Mouse (Mus musculus) heart, postnatal 25 days (tissue): ENCODE data around the gene Tns1. TPM values are rescaled to one million over a fixed set of nuclear protein-coding genes. Genes with fewer than 3 reads are reported as not detected.

Source experiments
- DNase-seq: peaks from one replicate; pipeline ENCODE4 v3.0.0; 2022; ENCODE audit warnings: low spot score
- intact Hi-C: fragments of 180-260 bp; cut with DNase I; formaldehyde crosslinking; loops from one replicate; pipeline ENCODE4 v1.15.1; 2025
- total RNA-seq, 2 experiments: library from RNA; stranded (reverse); gene quantifications; 2 replicates each; pipeline ENCODE4 v1.2.3; 2021

The Tns1 gene
- total RNA-seq, 2 experiments from 2014 or later = 679 to 701 TPM

GRCm38 (mm10) chr1:74001449-74001820 is 122.8 kb downstream of the Tns1 start:
- intact Hi-C loops = loop anchor here (2.0 kb wide), 1 partner anchor 29 kb away; no protein-coding TSS in a partner anchor
- peak; percentile 64 for DNase-seq

GRCm38 (mm10) chr1:74000810-74001448 is 123.3 kb downstream of the Tns1 start:
- no peak for DNase-seq
- intact Hi-C loops = loop anchor here (2.0 kb wide), 1 partner anchor 30 kb away; no protein-coding TSS in a partner anchor

- intact Hi-C loops = loop anchor here (2.0 kb wide), 1 partner anchor 31 kb away; no protein-coding TSS in a partner anchor
- peak; percentile 62 for DNase-seq
Observed at GRCm38 (mm10) chr1:74000191-74000651, 124.0 kb downstream of the Tns1 start.

GRCm38 (mm10) chr1:73999533-73999932 is 124.7 kb downstream of the Tns1 start:
- intact Hi-C loops = loop anchor here (2.0 kb wide), 1 partner anchor 75 kb away; no protein-coding TSS in a partner anchor
- no peak for DNase-seq

GRCm38 (mm10) chr1:73998925-73999375 is 125.3 kb downstream of the Tns1 start:
- no peak for DNase-seq

GRCm38 (mm10) chr1:73998131-73998865 is 126.0 kb downstream of the Tns1 start:
- DNase-seq = peak; percentile 74
- intact Hi-C loops = loop anchor here (2.0 kb wide), 1 partner anchor 77 kb away; no protein-coding TSS in a partner anchor

More at GRCm38 (mm10) chr1:73998925-73999375, 125.3 kb downstream of the Tns1 start:
- intact Hi-C loops = loop anchor here (2.0 kb wide), 1 partner anchor 76 kb away; no protein-coding TSS in a partner anchor

- intact Hi-C loops = loop anchor here (2.0 kb wide), 1 partner anchor 127 kb away; the partner anchor contains the start of genes Rufy4 and Tns1
- DNase-seq = no peak
Observed at GRCm38 (mm10) chr1:73997341-73997740, 126.9 kb downstream of the Tns1 start.

GRCm38 (mm10) chr1:73996650-73997049 is 127.6 kb downstream of the Tns1 start:
- intact Hi-C loops = loop anchor here (2.0 kb wide), 1 partner anchor 128 kb away; the partner anchor contains the start of genes Rufy4 and Tns1
- DNase-seq = no peak

GRCm38 (mm10) chr1:73996209-73996608 is 128.0 kb downstream of the Tns1 start:
- DNase-seq = no peak
- intact Hi-C loops = loop anchor here (2.0 kb wide), 1 partner anchor 129 kb away; the partner anchor contains the start of genes Rufy4 and Tns1

GRCm38 (mm10) chr1:73995063-73995810 is 129.0 kb downstream of the Tns1 start:
- no peak for DNase-seq
- intact Hi-C loops = no loop called here

- intact Hi-C loops = no loop called here
- DNase-seq = no peak
Observed at GRCm38 (mm10) chr1:73993901-73994426, 130.3 kb downstream of the Tns1 start.

- intact Hi-C loops = no loop called here
- DNase-seq = no peak
Observed at GRCm38 (mm10) chr1:73993279-73993678, 131.0 kb downstream of the Tns1 start.

GRCm38 (mm10) chr1:73992201-73992938 is 131.9 kb downstream of the Tns1 start:
- DNase-seq = no peak
- intact Hi-C loops = no loop called here

GRCm38 (mm10) chr1:73991226-73991625 is 133.0 kb downstream of the Tns1 start:
- no peak for DNase-seq

GRCm38 (mm10) chr1:73990024-73990423 is 134.2 kb downstream of the Tns1 start:
- no peak for DNase-seq
- intact Hi-C loops = no loop called here

More at GRCm38 (mm10) chr1:73991226-73991625, 133.0 kb downstream of the Tns1 start:
- intact Hi-C loops = no loop called here

GRCm38 (mm10) chr1:73987705-73988201 is 136.5 kb downstream of the Tns1 start:
- DNase-seq = peak; percentile 79
- intact Hi-C loops = loop anchor here (1.0 to 2.0 kb wide), 2 partner anchors 42 to 89 kb away; no protein-coding TSS in a partner anchor

- DNase-seq = no peak
Observed at GRCm38 (mm10) chr1:73986268-73987045, 137.8 kb downstream of the Tns1 start.

GRCm38 (mm10) chr1:73985611-73986010 is 138.6 kb downstream of the Tns1 start:
- no peak for DNase-seq
- intact Hi-C loops = loop anchor here (1.0 to 2.0 kb wide), 3 partner anchors 15 to 83 kb away; no protein-coding TSS in a partner anchor

More at GRCm38 (mm10) chr1:73986268-73987045, 137.8 kb downstream of the Tns1 start:
- intact Hi-C loops = loop anchor here (1.0 kb wide), 1 partner anchor 84 kb away; no protein-coding TSS in a partner anchor
